ENCODE assay signal across 8 mouse cellular contexts in the genomic region with DNA sequence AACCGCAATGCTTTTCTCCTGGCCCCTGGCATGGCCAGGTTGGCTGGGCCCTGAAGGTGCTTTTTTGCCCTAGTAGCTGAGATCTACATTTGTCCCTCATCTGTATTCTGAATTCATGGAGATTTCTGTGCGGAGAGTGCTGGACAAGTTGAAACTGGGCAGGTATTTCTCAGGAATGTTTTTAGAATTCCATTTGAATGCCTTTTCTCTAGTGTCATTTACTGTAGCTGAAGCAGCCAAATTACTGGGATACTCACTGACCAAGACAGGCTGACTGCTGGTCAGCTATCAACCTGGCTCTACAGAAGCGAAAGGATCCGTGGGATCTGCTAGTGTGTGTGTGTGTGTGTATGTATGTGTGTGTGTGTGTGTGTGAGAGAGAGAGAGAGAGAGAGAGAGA.
DNase-seq lines count a peak whose midpoint lies in the region; ATAC-seq and TF ChIP-seq lines count a peak whose summit lies in the region.

No protein-coding gene starts in this region.

- WGBS in kidney, adult 2 months: 30% methylated on average over 4 of the region's 4 CpGs
- WGBS in hindbrain, embryonic 10.5 days: 35% methylated on average over 4 of the region's 4 CpGs
- 39% methylated on average over 4 of the region's 4 CpGs for WGBS in midbrain, embryonic 16.5 days
- 66% methylated on average over 4 of the region's 4 CpGs for WGBS in liver, embryonic 12.5 days (ENCODE audit: insufficient replicate concordance)

- no peak overlapping the region; the same call in 1 of the 2 replicates for H3K4me2 ChIP-seq in midbrain, embryonic 16.5 days (ENCODE audit: low read length)
- no peak overlapping the region for H3K4me2 ChIP-seq in liver, embryonic 12.5 days

- no peak overlapping the region for H3K4me3 ChIP-seq in kidney, adult 2 months (ENCODE audit: insufficient read depth, low read depth, low read length)
- peak overlapping the region; percentile 18; the same call in 1 of the 2 replicates for H3K4me3 ChIP-seq in hindbrain, embryonic 10.5 days
- H3K4me3 ChIP-seq in midbrain, embryonic 16.5 days (ENCODE audit: low read depth, low read length): no peak overlapping the region
- H3K4me3 ChIP-seq in liver, embryonic 12.5 days: no peak overlapping the region

- no peaks in the 10 kb centered on the region for H3K27me3 ChIP-seq in kidney, adult 2 months (replicated peaks; ENCODE audit: control insufficient read depth, insufficient read depth, low read length)
- no peaks in the 10 kb centered on the region for H3K27me3 ChIP-seq in hindbrain, embryonic 10.5 days (ENCODE audit: insufficient read depth, poor library complexity, severe bottlenecking)
- no peaks in the 10 kb centered on the region for H3K27me3 ChIP-seq in midbrain, embryonic 16.5 days (ENCODE audit: control insufficient read depth, insufficient read depth, low read depth, low read length)
- no peaks in the 10 kb centered on the region for H3K27me3 ChIP-seq in liver, embryonic 12.5 days (replicated peaks)

- peak overlapping the region; percentile 46 for H3K27ac ChIP-seq in kidney, adult 2 months (ENCODE audit: insufficient read depth, low read depth, low read length)
- H3K27ac ChIP-seq in hindbrain, embryonic 10.5 days: peak overlapping the region; percentile 85
- peak overlapping the region; percentile 30; the same call in 1 of the 2 replicates for H3K27ac ChIP-seq in midbrain, embryonic 16.5 days (ENCODE audit: low read length)
- H3K27ac ChIP-seq in liver, embryonic 12.5 days: no peak overlapping the region

- no peak for TF ChIP-seq POLR2A in kidney, adult 2 months (IDR thresholded peaks at IDR 0.05; ENCODE audit: low read depth, low read length)

- peaks cover 10% of the 10 kb centered on the region for H3K4me1 ChIP-seq in kidney, adult 2 months (ENCODE audit: control insufficient read depth, insufficient read depth, low read length)
- H3K4me1 ChIP-seq in hindbrain, embryonic 10.5 days (replicated peaks): peaks cover 47% of the 10 kb centered on the region
- H3K4me1 ChIP-seq in midbrain, embryonic 16.5 days (ENCODE audit: control insufficient read depth, insufficient read depth, low read length): peaks cover 5% of the 10 kb centered on the region
- no peaks in the 10 kb centered on the region for H3K4me1 ChIP-seq in liver, embryonic 12.5 days

- 0 out of 2 replicates have a peak, but pooled peaks have one; percentile 6 for ATAC-seq in midbrain, embryonic 16.5 days
- no peak for ATAC-seq in liver, embryonic 12.5 days

- TF ChIP-seq CTCF in kidney, adult 2 months (conservative IDR thresholded peaks at IDR 0.05; ENCODE audit: insufficient read depth, insufficient read length, low read depth, low read length): no peak

- no peak for DNase-seq in kidney, adult 2 months
- DNase-seq in kidney, adult 18-20 months: no peak
- DNase-seq in ZHBTc4 (ENCODE audit: low read depth, low spot score): peak; percentile 42
- DNase-seq in hindbrain, embryonic 10.5 days (ENCODE audit: low spot score): no peak
- no peak for DNase-seq in left cerebral cortex, adult 18-20 months (ENCODE audit: low spot score in 2 of 2)
- no peak for DNase-seq in left cerebral cortex, postnatal 14 days (ENCODE audit: low spot score in 2 of 2)

- intact Hi-C loops in left cerebral cortex, postnatal 14 days (cut with DNase I): no loop called here

- no peaks in the 10 kb centered on the region for H3K9me3 ChIP-seq in hindbrain, embryonic 10.5 days
- H3K9me3 ChIP-seq in midbrain, embryonic 16.5 days (replicated peaks; ENCODE audit: control insufficient read depth, low read length, poor library complexity, severe bottlenecking): no peaks in the 10 kb centered on the region
- no peaks in the 10 kb centered on the region for H3K9me3 ChIP-seq in liver, embryonic 12.5 days (replicated peaks)

- H3K36me3 ChIP-seq in kidney, adult 2 months (ENCODE audit: control insufficient read depth, insufficient read depth, low read length): no peaks in the 10 kb centered on the region
- no peaks in the 10 kb centered on the region for H3K36me3 ChIP-seq in hindbrain, embryonic 10.5 days
- H3K36me3 ChIP-seq in midbrain, embryonic 16.5 days (ENCODE audit: control insufficient read depth, insufficient read depth, low read length): no peaks in the 10 kb centered on the region
- no peaks in the 10 kb centered on the region for H3K36me3 ChIP-seq in liver, embryonic 12.5 days

- no peak overlapping the region for H3K9ac ChIP-seq in midbrain, embryonic 16.5 days (ENCODE audit: low read depth, low read length)
- no peak overlapping the region for H3K9ac ChIP-seq in liver, embryonic 12.5 days
